Mouse (Mus musculus) lung, adult 2 months (tissue): ENCODE results near the gene Gp1ba. TPM values are rescaled to one million over a fixed set of nuclear protein-coding genes. Genes with fewer than 3 reads are reported as not detected.

Experiments used
- DNase-seq: peaks from one replicate; pipeline ENCODE4 v3.0.0; 2022
- H3K4me1 ChIP-seq: fragments of 200-500 bp; 2 replicates; pipeline ENCODE4 v1.6.1; 2011; ENCODE audit warnings: low read length; ENCODE audit not compliant: control insufficient read depth, insufficient read depth
- H3K4me3 ChIP-seq: fragments of 200-500 bp; replicated peaks from 2 replicates; pipeline ENCODE3; 2011; ENCODE audit warnings: low read depth, mild to moderate bottlenecking, control low read depth, low read length; ENCODE audit errors: extremely low read depth
- CTCF ChIP-seq: fragments of 200-500 bp; IDR thresholded peaks from 2 replicates; pipeline ENCODE4 v1.5.1; 2011; ENCODE audit warnings: mild to moderate bottlenecking, low read length, control low read depth; ENCODE audit not compliant: insufficient read depth
- POLR2A ChIP-seq: fragments of 200-500 bp; IDR thresholded peaks from 2 replicates; pipeline ENCODE4 v1.6.1; 2011; ENCODE audit warnings: low read depth, mild to moderate bottlenecking, control low read depth, low read length, borderline replicate concordance; ENCODE audit errors: extremely low read depth
- WGBS: fragments of 180-500 bp; shearing (Covaris S2); methylation state at CpG from one replicate; pipeline ENCODE4 v1.1.7; 2018; 5-methylcytosine and 5-hydroxymethylcytosine counted together
- polyA plus RNA-seq: library from polyadenylated mRNA; depleted of rRNA; stranded (reverse); fragments of >200 nt; gene quantifications from 2 replicates; pipeline ENCODE4 v1.2.3, GENCODE M21; 2012

The Gp1ba gene
- polyA plus RNA-seq, 1 experiment: 1.7 TPM

DNA sequence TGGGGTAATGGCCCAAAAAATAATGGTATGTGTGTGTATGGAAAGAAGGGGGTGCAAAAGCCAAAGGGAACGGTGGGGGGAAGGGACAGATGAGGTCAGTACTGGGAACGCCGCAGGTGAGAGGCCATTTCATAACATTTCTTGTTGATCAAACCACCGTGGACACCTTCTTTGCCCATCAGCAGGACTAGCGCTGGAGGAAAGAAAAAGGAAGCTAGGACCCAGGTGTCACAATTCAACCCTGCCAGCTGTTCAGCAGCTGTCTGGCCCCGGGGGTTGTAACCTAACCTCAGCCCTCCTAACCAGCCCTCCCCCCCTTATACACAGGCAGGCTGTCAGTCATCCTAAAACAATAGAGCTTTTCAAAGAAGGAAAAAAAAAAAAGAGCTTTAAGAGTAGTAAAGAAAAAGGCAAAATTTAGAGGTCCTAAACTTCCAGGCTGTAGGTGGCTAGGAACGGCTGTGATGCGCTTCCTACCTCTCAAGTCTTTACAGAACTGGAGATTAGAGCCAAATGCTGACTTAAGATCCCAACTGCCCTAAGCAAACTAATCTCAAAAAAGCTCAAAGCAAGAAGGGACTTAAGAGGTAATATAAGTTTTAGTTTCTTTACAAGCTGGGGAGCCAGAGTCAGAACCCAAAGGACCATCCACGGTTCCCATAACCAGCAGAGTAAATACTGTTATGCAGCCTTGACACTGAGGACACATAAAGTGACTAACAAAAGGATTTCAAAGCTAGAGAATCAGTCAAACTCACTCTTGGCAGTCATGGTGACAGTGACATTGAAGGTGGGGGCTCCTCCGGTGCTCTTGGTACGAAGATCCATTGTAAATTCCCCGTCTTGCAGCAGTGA, 13.3 kb downstream of the Gp1ba start:
- H3K4me3 ChIP-seq: peak overlapping the region; percentile 39
- TF ChIP-seq CTCF (no peak), POLR2A (no peak)
- DNase-seq: no peak
- 25% methylated on average over 12 of the region's 12 CpGs for WGBS
- H3K4me1 ChIP-seq: peaks cover 30% of the 10 kb centered on the region

DNA sequence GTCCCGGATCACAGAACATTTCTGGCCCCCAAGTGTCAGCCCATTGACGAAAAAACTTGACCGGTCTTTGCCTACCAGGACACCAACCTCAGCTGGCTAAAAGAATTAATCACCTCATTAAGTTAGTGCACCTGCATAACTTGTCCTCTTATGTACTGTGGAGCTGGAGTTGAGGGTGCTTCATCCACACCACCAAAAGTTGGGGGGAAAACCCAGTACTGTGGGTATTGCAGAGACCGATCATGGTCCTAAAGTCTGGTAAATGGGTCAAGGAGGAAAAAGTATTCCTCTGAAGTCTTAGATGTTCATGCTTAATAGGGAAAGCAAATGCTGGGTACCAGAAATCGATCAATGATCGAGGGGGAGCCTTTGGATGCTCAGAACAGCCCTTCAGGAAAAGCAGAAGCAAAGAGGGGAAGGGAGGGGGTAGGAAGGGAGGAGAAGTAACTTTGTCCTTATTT, 14.0 kb downstream of the Gp1ba start:
- TF ChIP-seq CTCF: no peak
- TF ChIP-seq POLR2A: no peak
- DNase-seq: no peak
- H3K4me3 ChIP-seq: peak overlapping the region; percentile 93
- WGBS: 16% methylated on average over 6 of the region's 6 CpGs
- peaks cover 30% of the 10 kb centered on the region for H3K4me1 ChIP-seq

DNA sequence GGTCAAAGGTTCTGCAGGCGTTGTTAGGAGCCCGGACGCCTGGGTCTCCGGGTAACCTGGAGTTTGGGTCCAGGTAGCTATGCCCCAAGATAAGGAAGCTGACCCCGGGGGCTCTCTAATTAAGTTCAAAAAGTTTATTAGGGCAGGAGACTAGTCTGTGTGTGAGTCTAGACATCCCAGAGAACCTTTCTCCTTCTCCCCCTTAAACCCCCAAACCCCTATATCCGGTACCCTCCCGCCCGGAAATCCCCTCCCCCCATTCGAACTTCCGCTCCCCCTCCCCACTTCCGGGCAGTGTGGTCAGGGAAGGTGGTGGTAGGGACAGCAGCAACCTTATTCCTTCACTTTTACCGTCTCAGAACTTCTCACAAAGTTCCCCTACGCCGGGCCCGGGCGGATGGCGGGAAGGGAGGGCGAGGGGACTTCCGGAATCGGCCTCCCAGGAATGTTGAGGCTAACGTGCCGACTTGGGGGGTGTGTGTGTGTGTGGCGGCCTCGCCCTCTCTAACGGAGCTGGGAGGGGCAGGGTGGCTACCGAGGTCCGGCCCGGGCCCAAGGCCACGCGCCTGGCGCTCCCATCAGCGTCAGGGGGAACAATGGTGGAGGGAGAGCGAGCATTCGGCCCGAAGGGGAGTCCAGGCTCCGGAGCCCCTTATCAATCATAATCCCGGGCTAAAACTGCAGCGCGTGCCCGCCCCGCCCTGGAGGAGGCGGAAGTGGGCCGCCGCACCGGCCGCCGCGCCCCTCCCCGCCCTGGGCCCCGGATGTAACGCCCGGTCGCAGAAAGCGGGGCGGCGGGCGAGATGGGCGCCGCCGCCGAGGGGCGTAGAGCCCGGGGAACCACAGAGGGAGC, 14.6 kb downstream of the Gp1ba start:
- WGBS: under 1% methylated on average over 61 of the region's 63 CpGs
- TF ChIP-seq POLR2A: no peak; the same call in 1 of the 2 replicates
- Histone ChIP-seq H3K4me3 (peak overlapping the region; percentile 93), H3K4me1 (peaks cover 27% of the 10 kb centered on the region)
- DNase-seq: peak; percentile 75

DNA sequence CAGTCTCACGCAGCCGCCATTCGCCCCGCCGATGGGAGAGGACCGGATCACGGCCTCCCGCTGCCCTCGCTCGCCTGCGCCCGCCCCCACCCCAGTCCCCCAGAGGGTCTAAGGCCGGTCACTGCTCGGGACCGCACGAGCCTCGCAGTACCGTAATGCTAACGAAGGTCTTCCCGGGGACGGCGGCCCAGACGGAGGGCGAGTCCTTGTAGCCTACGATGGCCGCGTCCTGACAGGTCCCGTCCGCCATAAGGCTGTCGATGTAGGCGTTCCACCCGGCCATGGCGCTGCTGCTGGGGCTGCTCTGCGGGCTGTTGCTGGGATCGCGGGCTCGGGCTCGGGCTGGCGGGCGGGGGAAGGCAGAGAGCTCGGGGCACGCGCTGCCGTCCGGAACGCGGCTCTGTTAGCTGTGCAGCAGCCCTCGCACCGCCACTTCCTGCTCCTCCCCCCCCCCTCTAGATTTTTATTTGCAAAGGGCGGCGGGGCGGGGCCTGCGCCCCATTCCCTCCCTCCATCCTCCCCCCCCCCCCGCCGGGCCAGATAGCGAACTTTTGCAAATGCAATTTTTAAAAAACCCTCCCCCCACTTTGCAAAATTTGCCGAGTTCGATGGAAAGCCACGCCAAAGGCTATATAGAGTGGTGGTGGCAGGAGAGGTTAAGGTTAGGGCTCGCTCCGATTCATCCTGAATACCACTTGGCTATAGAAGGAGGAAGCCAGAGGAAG, 15.4 kb downstream of the Gp1ba start, which contains the start of gene Pfn1:
TSS of gene Pfn1 (minus strand) at position 447 of the 725 bp plus-strand sequence.
- DNase-seq: peak; percentile 70
- H3K4me3 ChIP-seq: peak within 1 kb of the TSS; percentile 93
- whole genome bisulfite sequencing: under 1% methylated on average over 60 of the region's 61 CpGs
- TF ChIP-seq CTCF: no peak
- TF ChIP-seq POLR2A: peak; percentile 89
- peaks cover 24% of the 10 kb centered on the region for H3K4me1 ChIP-seq

DNA sequence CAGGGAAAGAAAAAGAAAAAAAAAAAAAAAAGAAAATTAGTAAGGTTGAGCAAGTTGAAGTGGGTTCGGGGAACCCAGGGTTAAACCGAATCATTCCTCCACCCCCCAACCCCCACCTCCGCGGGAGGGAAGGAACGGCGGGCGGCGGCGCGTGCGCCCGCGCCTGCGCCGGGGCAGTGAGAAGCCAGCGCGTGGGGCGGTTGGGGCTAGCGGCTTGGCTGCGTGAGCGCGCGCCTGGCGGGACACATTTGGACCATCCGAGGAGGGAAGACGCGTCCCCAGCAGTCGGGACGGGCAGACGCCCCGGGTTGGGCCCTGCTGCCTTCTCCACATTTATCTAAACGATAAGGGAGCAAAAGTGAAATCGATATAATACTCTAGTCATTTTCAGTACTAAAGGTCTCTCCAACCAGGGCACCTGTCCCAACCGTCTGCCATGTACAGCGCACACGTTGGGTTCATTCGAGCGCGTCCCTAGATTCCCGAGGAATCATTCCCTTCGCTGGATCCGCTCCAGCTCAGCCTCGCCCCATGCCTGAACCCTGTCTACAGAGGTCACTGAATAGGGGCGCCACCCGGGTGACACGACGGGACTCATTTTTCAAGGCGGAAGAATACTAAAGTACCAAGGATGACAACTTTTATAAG, 16.1 kb downstream of the Gp1ba start:
- under 1% methylated on average over 48 of the region's 48 CpGs for WGBS
- DNase-seq: peak; percentile 84
- TF ChIP-seq CTCF: no peak
- peak; percentile 67; the same call in 1 of the 2 replicates for TF ChIP-seq POLR2A

DNA sequence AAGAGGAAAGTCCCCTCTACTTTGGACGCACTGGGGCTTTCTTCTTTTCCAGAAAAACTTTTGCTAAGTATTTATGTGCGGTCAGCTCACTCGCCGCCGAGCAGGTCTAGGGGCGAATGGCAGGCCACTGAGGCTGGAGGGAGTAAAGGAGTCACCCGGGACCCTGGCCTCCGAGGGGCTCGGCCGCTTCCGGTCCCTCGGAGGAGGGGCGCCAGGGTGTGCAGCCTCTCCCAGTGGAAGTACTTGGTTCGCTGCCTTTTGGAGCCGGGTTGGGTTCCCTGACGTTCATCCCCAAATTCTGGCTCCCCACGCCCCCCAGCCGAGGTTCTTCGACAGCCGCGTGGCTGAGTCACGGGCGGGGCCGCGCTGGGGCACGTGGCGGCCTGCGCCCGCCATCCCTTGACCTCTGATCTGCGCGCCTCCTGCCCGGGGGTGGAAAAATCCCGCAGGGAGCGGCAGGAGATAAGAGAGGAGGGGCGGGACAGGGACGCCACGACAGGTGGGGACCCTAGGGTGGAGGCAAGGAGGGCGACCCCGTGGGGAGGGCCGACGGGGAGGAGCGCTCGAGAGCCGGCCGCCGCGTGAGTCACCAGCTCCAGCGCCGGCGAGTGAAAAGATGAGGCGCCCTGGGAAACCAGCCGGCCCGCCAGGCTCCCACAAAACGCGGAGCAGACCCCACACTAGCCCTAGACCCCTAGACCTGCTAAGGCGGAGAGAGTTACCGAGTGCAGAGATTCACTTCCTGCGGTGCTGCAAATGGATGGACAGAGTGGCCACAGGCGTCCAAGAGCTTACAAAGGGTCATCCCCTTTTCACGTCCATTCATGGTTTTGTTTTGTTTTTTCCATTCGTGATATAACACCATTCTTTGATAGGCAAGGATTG, 16.9 kb downstream of the Gp1ba start:
- DNase-seq: peak; percentile 79
- peak overlapping the region; percentile 66 for H3K4me3 ChIP-seq
- TF ChIP-seq POLR2A: no peak
- no peak for TF ChIP-seq CTCF
- WGBS: 3% methylated on average over 59 of the region's 61 CpGs
- H3K4me1 ChIP-seq: peaks cover 21% of the 10 kb centered on the region

More for the DNA sequence above, 16.1 kb downstream of the Gp1ba start:
- Histone ChIP-seq H3K4me3 (peak overlapping the region; percentile 66), H3K4me1 (peaks cover 23% of the 10 kb centered on the region)

DNA sequence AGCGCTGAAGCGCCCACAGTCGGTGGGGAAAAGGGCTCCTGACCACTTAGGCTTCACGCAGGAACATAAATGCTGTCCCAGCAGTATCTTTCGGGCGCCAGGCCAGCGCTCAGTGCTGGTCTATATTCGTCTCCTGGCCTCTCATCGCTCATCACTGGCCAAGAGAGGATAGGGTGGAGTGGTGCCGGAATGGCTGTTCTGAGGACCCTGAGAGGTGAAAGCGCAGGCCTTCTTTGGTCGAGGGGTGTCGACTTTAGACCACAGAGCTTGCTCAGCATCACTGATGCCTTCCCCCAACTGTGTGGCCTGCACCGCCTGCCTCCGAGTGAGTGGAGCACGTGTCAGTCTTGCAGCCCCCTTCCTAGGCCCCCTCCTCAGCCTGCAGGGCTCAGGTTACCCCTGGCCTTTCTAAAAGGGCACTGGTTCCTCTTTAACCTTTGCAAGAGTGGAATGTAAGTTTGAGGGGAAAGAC, 17.6 kb downstream of the Gp1ba start:
- H3K4me1 ChIP-seq: peaks cover 18% of the 10 kb centered on the region
- no peak for DNase-seq
- TF ChIP-seq CTCF (no peak), POLR2A (no peak)
- H3K4me3 ChIP-seq: peak overlapping the region; percentile 61
- 38% methylated on average over 16 of the region's 16 CpGs for WGBS

DNA sequence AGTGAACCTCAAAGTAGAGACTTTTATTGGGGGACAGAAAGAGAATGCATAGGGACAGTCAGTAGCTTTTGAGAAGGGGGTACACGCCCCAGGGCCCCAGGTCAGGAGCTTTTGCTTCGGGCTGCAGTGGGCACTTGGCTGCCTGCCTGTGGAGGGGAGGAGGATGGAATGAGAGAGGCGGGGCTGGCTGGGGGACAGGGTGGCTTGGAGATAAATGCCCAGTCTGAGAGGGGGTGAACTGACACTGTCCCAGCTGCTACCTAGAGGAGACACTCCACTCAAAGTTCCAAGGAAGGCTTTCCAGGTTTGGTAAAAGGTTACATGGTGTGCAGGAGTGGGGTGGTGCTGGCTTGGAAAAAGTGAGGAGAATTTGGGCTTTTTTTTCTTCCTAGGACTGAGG, 18.0 kb downstream of the Gp1ba start, which contains the start of gene Eno3:
TSS of gene Eno3 (plus strand) at position 239 of the 400 bp plus-strand sequence.
- WGBS: 50% methylated on average over 3 of the region's 3 CpGs
- Histone ChIP-seq H3K4me1 (peaks cover 17% of the 10 kb centered on the region), H3K4me3 (peak within 1 kb of the TSS; percentile 61)
- no peak for DNase-seq
- TF ChIP-seq CTCF (no peak), POLR2A (no peak)
